Mouse (Mus musculus): ENCODE results near the gene Gm37240.
"Not testable (repeated sequence)": the region's sequence is repeated elsewhere in the genome, so short reads cannot be mapped to it uniquely, and the experiment has no call there.

The Gm37240 gene

GRCm38 (mm10) chr3:84681699-84682098 is 1205.6 kb downstream of the Gm37240 start:
- no peak for DNase-seq (ENCODE audit: low spot score in 2 of 2)

- no peak for DNase-seq (ENCODE audit: low spot score in 2 of 2)
These were observed 1207.3 kb downstream of the Gm37240 start for GRCm38 (mm10) chr3:84680062-84680461.

- no peak for DNase-seq (ENCODE audit: low spot score in 2 of 2)
These were observed 1207.8 kb downstream of the Gm37240 start for GRCm38 (mm10) chr3:84679542-84679941.

- no peak for DNase-seq (ENCODE audit: low spot score in 2 of 2)
These were observed 1208.4 kb downstream of the Gm37240 start for GRCm38 (mm10) chr3:84678891-84679290.

- DNase-seq (ENCODE audit: low spot score in 2 of 2): no peak
These were observed 1211.6 kb downstream of the Gm37240 start for GRCm38 (mm10) chr3:84675710-84676109.

- DNase-seq (ENCODE audit: low spot score in 2 of 2): no peak
These were observed 1213.8 kb downstream of the Gm37240 start for GRCm38 (mm10) chr3:84673552-84673951.

GRCm38 (mm10) chr3:84672136-84672535 is 1215.2 kb downstream of the Gm37240 start:
- no peak for DNase-seq (ENCODE audit: low spot score in 2 of 2)

GRCm38 (mm10) chr3:84668957-84669356 is 1218.4 kb downstream of the Gm37240 start:
- no peak for DNase-seq (ENCODE audit: low spot score in 2 of 2)

- no peak for DNase-seq (ENCODE audit: low spot score in 2 of 2)
These were observed 1221.9 kb downstream of the Gm37240 start for GRCm38 (mm10) chr3:84665255-84666073.

- DNase-seq (ENCODE audit: low spot score in 2 of 2): no peak
These were observed 1222.6 kb downstream of the Gm37240 start for GRCm38 (mm10) chr3:84664686-84665085.

GRCm38 (mm10) chr3:84663858-84664257 is 1223.5 kb downstream of the Gm37240 start:
- DNase-seq (ENCODE audit: low spot score in 2 of 2): no peak

GRCm38 (mm10) chr3:84663079-84663478 is 1224.2 kb downstream of the Gm37240 start:
- no peak for DNase-seq (ENCODE audit: low spot score in 2 of 2)

GRCm38 (mm10) chr3:84660380-84660779 is 1226.9 kb downstream of the Gm37240 start:
- no peak for DNase-seq (ENCODE audit: low spot score in 2 of 2)

- DNase-seq (ENCODE audit: low spot score in 2 of 2): no peak
These were observed 1228.4 kb downstream of the Gm37240 start for GRCm38 (mm10) chr3:84658872-84659271.

GRCm38 (mm10) chr3:84658017-84658416 is 1229.3 kb downstream of the Gm37240 start:
- DNase-seq (ENCODE audit: low spot score in 2 of 2): no peak

GRCm38 (mm10) chr3:84657240-84657639 is 1230.1 kb downstream of the Gm37240 start:
- DNase-seq (ENCODE audit: low spot score in 2 of 2): no peak

GRCm38 (mm10) chr3:84655785-84656150 is 1231.5 kb downstream of the Gm37240 start:
- DNase-seq (ENCODE audit: low spot score in 2 of 2): not testable (repeated sequence)

- no peak for DNase-seq (ENCODE audit: low spot score in 2 of 2)
These were observed 1232.2 kb downstream of the Gm37240 start for GRCm38 (mm10) chr3:84654900-84655784.

GRCm38 (mm10) chr3:84654246-84654826 is 1233.0 kb downstream of the Gm37240 start:
- no peak for DNase-seq (ENCODE audit: low spot score in 2 of 2)

- DNase-seq (ENCODE audit: low spot score in 2 of 2): no peak
These were observed 1233.6 kb downstream of the Gm37240 start for GRCm38 (mm10) chr3:84653557-84654245.

GRCm38 (mm10) chr3:84652643-84653556 is 1234.4 kb downstream of the Gm37240 start:
- no peak for DNase-seq (ENCODE audit: low spot score in 2 of 2)

Measured in cerebellum, postnatal 4 days (tissue).